Mouse (Mus musculus) liver, embryonic 13.5 days (tissue): ENCODE measurements around the gene Qrfp. TPM values are rescaled to one million over a fixed set of nuclear protein-coding genes. Genes with fewer than 3 reads are reported as not detected.

Source experiments
- ATAC-seq: fragments of 200-750 bp; cut with Nextera tagmentation; 2 replicates; pipeline ENCODE4 v1.8.0; 2017; ENCODE audit warnings: low read depth, mild to moderate bottlenecking, moderate number of reproducible peaks, moderate library complexity
- DNase-seq: peaks from one replicate; pipeline ENCODE4 v3.0.0; 2022
- H3K27ac ChIP-seq: fragments of 300-500 bp; sonication (generic); 2 replicates; pipeline ENCODE4 v1.5.1; 2015; ENCODE audit warnings: moderate library complexity, mild to moderate bottlenecking, inconsistent platforms
- H3K27me3 ChIP-seq: fragments of 300-500 bp; sonication (generic); 2 replicates; pipeline ENCODE4 v1.6.1; 2015; ENCODE audit warnings: mild to moderate bottlenecking, inconsistent platforms
- H3K36me3 ChIP-seq: fragments of 300-500 bp; sonication (generic); 2 replicates; pipeline ENCODE4 v1.6.1; 2015; ENCODE audit warnings: mild to moderate bottlenecking, inconsistent platforms
- H3K4me1 ChIP-seq: fragments of 300-500 bp; sonication (generic); replicated peaks from 2 replicates; pipeline ENCODE4 v1.6.1; 2015; ENCODE audit warnings: inconsistent platforms
- H3K4me2 ChIP-seq: fragments of 300-500 bp; sonication (generic); 2 replicates; pipeline ENCODE4 v1.6.1; 2015; ENCODE audit warnings: inconsistent platforms, mild to moderate bottlenecking, moderate library complexity
- H3K4me3 ChIP-seq: fragments of 300-500 bp; sonication (generic); replicated peaks from 2 replicates; pipeline ENCODE4 v1.5.1; 2015; ENCODE audit warnings: mild to moderate bottlenecking, inconsistent platforms
- H3K9ac ChIP-seq: fragments of 300-500 bp; sonication (generic); 2 replicates; pipeline ENCODE4 v1.6.1; 2015; ENCODE audit warnings: mild to moderate bottlenecking, inconsistent platforms
- H3K9me3 ChIP-seq: fragments of 300-500 bp; sonication (generic); replicated peaks from 2 replicates; pipeline ENCODE4 v1.6.1; 2016; ENCODE audit warnings: inconsistent platforms
- WGBS: fragments of 180-500 bp; shearing (Covaris S2); methylation state at CpG from one replicate; pipeline ENCODE4 v1.1.7; 2015; ENCODE audit not compliant: insufficient replicate concordance; 5-methylcytosine and 5-hydroxymethylcytosine counted together
- polyA plus RNA-seq: library from polyadenylated mRNA; unstranded; fragments of >200 nt; fragmentation: Nextera tagmentation; extraction: Ambion mirVana; gene quantifications from 2 replicates; pipeline ENCODE4 v1.2.1, GENCODE M21; 2015

Gene Qrfp
- 0.07 TPM in 1 of 2 replicates, not detected in the other for polyA plus RNA-seq

DNA sequence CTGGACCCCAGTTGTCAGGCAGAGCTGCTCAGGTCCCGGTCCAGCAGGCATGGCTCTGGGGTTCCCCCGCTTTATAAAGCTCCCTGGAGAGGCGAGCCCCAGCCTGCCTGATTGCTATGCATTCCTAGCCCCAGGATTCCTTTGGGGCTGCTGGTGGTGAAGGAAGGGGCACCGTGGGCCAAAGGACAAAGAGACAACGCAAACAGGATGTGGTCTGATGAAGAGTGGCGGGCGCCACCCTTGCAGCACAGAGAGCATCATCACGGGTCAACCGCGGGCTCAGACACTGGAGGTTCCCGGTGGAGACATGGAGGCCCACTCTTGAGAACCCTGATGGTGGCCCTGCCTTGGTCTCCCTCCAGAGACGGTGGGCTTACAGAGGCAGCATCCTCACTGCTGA is at the start of gene Qrfp:
Qrfp (minus strand) TSS at position 137 of the 400 bp plus-strand sequence.
- 17% methylated on average over 12 of the region's 12 CpGs for WGBS
- H3K36me3 ChIP-seq: no peaks in the 10 kb centered on the region
- peaks cover 5% of the 10 kb centered on the region; the same call in 1 of the 2 replicates for H3K27me3 ChIP-seq
- H3K27ac ChIP-seq: no peak within 1 kb of the TSS
- H3K9ac ChIP-seq: no peak within 1 kb of the TSS
- H3K9me3 ChIP-seq: no peaks in the 10 kb centered on the region
- no peak within 1 kb of the TSS for H3K4me2 ChIP-seq
- no peak within 1 kb of the TSS for H3K4me3 ChIP-seq
- ATAC-seq (no peak), DNase-seq (no peak)
- H3K4me1 ChIP-seq: peaks cover 19% of the 10 kb centered on the region

GRCm38 (mm10) chr2:31858500-31858899 is 48.1 kb upstream of the Qrfp start:
- H3K9me3 ChIP-seq: no peaks in the 10 kb centered on the region
- H3K4me2 ChIP-seq: no peak overlapping the region
- peaks cover 8% of the 10 kb centered on the region for H3K4me1 ChIP-seq
- DNase-seq: no peak
- peaks cover 10% of the 10 kb centered on the region; the same call in 1 of the 2 replicates for H3K27me3 ChIP-seq
- no peak overlapping the region for H3K9ac ChIP-seq
- 34% methylated on average over 12 of the region's 12 CpGs for WGBS
- no peak overlapping the region for H3K27ac ChIP-seq
- no peaks in the 10 kb centered on the region for H3K36me3 ChIP-seq
- ATAC-seq: no peak
- H3K4me3 ChIP-seq: no peak overlapping the region

- peaks cover 8% of the 10 kb centered on the region for H3K4me1 ChIP-seq
- no peaks in the 10 kb centered on the region for H3K9me3 ChIP-seq
- no peak overlapping the region for H3K4me2 ChIP-seq
- H3K27ac ChIP-seq: no peak overlapping the region
- no peaks in the 10 kb centered on the region for H3K36me3 ChIP-seq
- WGBS: 61% methylated on average over 6 of the region's 6 CpGs
- H3K4me3 ChIP-seq: no peak overlapping the region
- peaks cover 10% of the 10 kb centered on the region; the same call in 1 of the 2 replicates for H3K27me3 ChIP-seq
- no peak for DNase-seq
- H3K9ac ChIP-seq: no peak overlapping the region
- ATAC-seq: no peak
Measured at GRCm38 (mm10) chr2:31857180-31857579, 46.8 kb upstream of the Qrfp start.

DNA sequence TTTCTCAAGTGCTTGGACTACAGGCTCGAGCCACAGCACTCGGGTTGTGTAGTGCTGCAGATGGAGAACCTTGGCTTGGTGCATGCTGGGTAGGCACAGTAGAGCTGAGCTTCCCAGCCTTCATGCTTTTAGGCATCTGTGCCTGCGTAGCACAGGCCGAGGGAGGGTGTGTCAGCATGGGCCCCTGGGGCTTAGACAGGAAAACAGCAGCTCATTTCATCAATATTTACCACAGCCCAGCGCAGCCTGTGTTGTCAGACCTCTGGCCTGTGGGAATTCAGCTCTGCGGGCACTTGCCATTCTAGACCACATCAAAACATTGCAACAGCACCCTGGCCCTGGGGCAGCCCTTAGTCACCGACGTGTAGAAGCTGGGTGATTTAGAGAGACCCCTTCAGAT is 45.6 kb upstream of the Qrfp start:
- Histone ChIP-seq H3K27me3 (peaks cover 10% of the 10 kb centered on the region; the same call in 1 of the 2 replicates), H3K27ac (no peak overlapping the region), H3K9me3 (no peaks in the 10 kb centered on the region), H3K4me1 (peaks cover 19% of the 10 kb centered on the region), H3K4me2 (no peak overlapping the region), H3K36me3 (no peaks in the 10 kb centered on the region), H3K4me3 (no peak overlapping the region), H3K9ac (no peak overlapping the region)
- 0 out of 2 replicates have a peak, but pooled peaks have one; percentile 38 for ATAC-seq
- WGBS: 56% methylated on average over 8 of the region's 8 CpGs
- DNase-seq: no peak

GRCm38 (mm10) chr2:31850141-31850540 is 39.8 kb upstream of the Qrfp start:
- WGBS: 69% methylated on average over 12 of the region's 12 CpGs
- Histone ChIP-seq H3K4me2 (no peak overlapping the region), H3K27ac (no peak overlapping the region), H3K4me1 (peaks cover 39% of the 10 kb centered on the region), H3K27me3 (peaks cover 32% of the 10 kb centered on the region), H3K4me3 (no peak overlapping the region), H3K9ac (no peak overlapping the region), H3K9me3 (no peaks in the 10 kb centered on the region), H3K36me3 (no peaks in the 10 kb centered on the region)
- DNase-seq: no peak
- ATAC-seq: no peak

DNA sequence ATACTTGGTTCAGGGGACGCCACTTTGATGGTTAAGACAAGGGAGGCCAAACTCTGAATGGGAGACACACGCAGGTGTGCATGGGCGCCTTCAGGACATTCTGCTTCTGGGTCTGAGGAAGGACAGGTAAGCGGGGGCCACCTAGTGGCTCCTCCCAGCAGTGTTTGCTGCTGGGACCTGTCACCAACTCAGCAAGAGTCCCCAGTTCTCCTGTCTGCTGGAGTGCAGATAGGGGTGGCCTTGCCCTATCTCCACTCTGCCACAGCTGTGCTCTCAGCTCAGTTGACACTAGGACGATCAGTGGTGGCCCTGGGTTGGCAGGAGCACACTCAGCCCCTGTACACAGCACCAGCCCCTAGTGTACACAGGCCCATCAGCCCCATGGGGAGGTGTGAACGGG is 37.5 kb upstream of the Qrfp start:
- Histone ChIP-seq H3K27me3 (peaks cover 54% of the 10 kb centered on the region), H3K9me3 (no peaks in the 10 kb centered on the region), H3K4me3 (no peak overlapping the region), H3K4me2 (no peak overlapping the region), H3K9ac (no peak overlapping the region), H3K4me1 (peaks cover 31% of the 10 kb centered on the region), H3K36me3 (no peaks in the 10 kb centered on the region), H3K27ac (no peak overlapping the region)
- DNase-seq (peak; percentile 32), ATAC-seq (peak; percentile 82)
- WGBS: 6% methylated on average over 6 of the region's 6 CpGs

- Histone ChIP-seq H3K4me1 (peaks cover 29% of the 10 kb centered on the region), H3K9me3 (no peaks in the 10 kb centered on the region), H3K4me3 (peak overlapping the region; percentile 48), H3K27me3 (peaks cover 61% of the 10 kb centered on the region), H3K36me3 (no peaks in the 10 kb centered on the region), H3K4me2 (peak overlapping the region; percentile 66), H3K27ac (no peak overlapping the region), H3K9ac (no peak overlapping the region)
- 4% methylated on average over 35 of the region's 35 CpGs for WGBS
- ATAC-seq (no peak), DNase-seq (no peak)
Measured at GRCm38 (mm10) chr2:31846692-31847660, 36.6 kb upstream of the Qrfp start.

- under 1% methylated on average over 88 of the region's 88 CpGs for WGBS
- H3K4me3 ChIP-seq: peak within 1 kb of the TSS; percentile 48
- no peaks in the 10 kb centered on the region for H3K36me3 ChIP-seq
- ATAC-seq (no peak), DNase-seq (no peak)
- peak within 1 kb of the TSS; percentile 22; the same call in 1 of the 2 replicates for H3K9ac ChIP-seq
- H3K4me2 ChIP-seq: peak within 1 kb of the TSS; percentile 66
- H3K27me3 ChIP-seq: peaks cover 68% of the 10 kb centered on the region
- H3K27ac ChIP-seq: no peak within 1 kb of the TSS
- H3K4me1 ChIP-seq: peaks cover 21% of the 10 kb centered on the region
- no peaks in the 10 kb centered on the region for H3K9me3 ChIP-seq
Measured at GRCm38 (mm10) chr2:31845896-31846691, 35.7 kb upstream of the Qrfp start, which contains the start of gene Fibcd1. Gene Fibcd1, minus strand, starts transcription at chr2:31846005.

GRCm38 (mm10) chr2:31845512-31845895 is 35.1 kb upstream of the Qrfp start:
- peak overlapping the region; percentile 66 for H3K4me2 ChIP-seq
- no peak overlapping the region; the same call in 1 of the 2 replicates for H3K9ac ChIP-seq
- H3K4me3 ChIP-seq: peak overlapping the region; percentile 48
- DNase-seq: no peak
- WGBS: 5% methylated on average over 25 of the region's 26 CpGs
- H3K27ac ChIP-seq: no peak overlapping the region
- H3K4me1 ChIP-seq: peaks cover 20% of the 10 kb centered on the region
- H3K9me3 ChIP-seq: no peaks in the 10 kb centered on the region
- no peaks in the 10 kb centered on the region for H3K36me3 ChIP-seq
- peaks cover 73% of the 10 kb centered on the region for H3K27me3 ChIP-seq
- ATAC-seq: no peak

DNA sequence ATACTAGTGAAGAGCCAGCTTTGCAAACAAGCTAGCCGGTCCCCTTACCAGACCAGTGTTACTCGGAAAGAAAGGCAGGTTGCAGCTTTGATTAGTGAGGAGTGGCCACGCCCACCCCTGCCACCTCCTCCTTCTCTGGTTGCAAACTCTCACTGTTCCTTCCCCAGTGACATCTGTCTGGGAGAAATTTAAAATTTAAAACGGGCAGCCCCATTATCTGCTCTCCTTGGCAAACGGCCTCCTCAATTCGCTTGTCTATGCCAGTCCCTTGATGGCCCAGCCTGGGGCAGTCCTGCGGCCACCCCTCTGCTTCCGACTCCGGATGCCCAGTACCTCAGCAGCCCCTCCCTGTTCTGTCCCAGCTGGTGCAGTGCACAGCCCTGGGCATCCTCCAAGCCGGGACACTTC is 34.4 kb upstream of the Qrfp start:
- no peaks in the 10 kb centered on the region for H3K36me3 ChIP-seq
- no peak overlapping the region for H3K27ac ChIP-seq
- WGBS: 8% methylated on average over 10 of the region's 10 CpGs
- peaks cover 80% of the 10 kb centered on the region for H3K27me3 ChIP-seq
- H3K4me1 ChIP-seq: peaks cover 20% of the 10 kb centered on the region
- DNase-seq: no peak
- no peak overlapping the region for H3K4me2 ChIP-seq
- H3K4me3 ChIP-seq: no peak overlapping the region
- no peak for ATAC-seq
- H3K9ac ChIP-seq: no peak overlapping the region
- no peaks in the 10 kb centered on the region for H3K9me3 ChIP-seq

DNA sequence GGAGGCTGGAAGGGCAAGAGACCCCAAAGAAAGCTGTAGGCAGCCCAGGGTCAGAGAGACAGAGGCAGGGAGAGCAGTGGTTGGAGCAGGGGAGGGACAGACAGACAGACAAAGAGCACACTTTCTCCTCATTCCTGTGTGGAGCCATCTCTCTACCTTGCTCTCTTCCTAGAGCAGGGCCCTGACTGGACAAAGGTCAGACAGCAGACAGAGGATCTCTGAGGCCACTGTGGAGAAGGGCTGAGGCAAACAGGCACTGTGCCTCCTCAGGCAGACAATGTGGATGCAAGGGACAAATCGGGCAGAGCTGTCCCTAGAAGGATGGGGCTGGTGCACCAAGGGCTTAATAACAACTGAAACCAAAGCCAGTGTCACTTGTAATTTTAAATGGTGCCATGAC is 28.5 kb upstream of the Qrfp start:
- DNase-seq (no peak), ATAC-seq (no peak)
- Histone ChIP-seq H3K4me1 (0 out of 2 replicates have a peak, but pooled peaks cover 5% of the 10 kb centered on the region), H3K9ac (no peak overlapping the region), H3K9me3 (no peaks in the 10 kb centered on the region), H3K27me3 (peaks cover 58% of the 10 kb centered on the region), H3K36me3 (no peaks in the 10 kb centered on the region), H3K27ac (no peak overlapping the region), H3K4me2 (no peak overlapping the region), H3K4me3 (no peak overlapping the region)
- 33% methylated on average over 1 of the region's 1 CpGs for WGBS
